Mouse (Mus musculus) 3T3-L1 (cell line): Measurements from ENCODE around the gene Ccnk.

Experiments used
- DNase-seq: peaks from one replicate; pipeline ENCODE4 v3.0.0-alpha.2; 2015; ENCODE audit warnings: low read depth, low spot score

The Ccnk gene

GRCm38 (mm10) chr12:108221712-108222111 lies 42.3 kb downstream of the Ccnk start:
- no peak for DNase-seq

- peak; percentile 91 for DNase-seq
Observed at GRCm38 (mm10) chr12:108223357-108223756, 44.0 kb downstream of the Ccnk start.

- DNase-seq = peak; percentile 29
Observed at GRCm38 (mm10) chr12:108225781-108226180, 46.4 kb downstream of the Ccnk start.

- no peak for DNase-seq
Observed at GRCm38 (mm10) chr12:108226216-108226615, 46.8 kb downstream of the Ccnk start.

- DNase-seq = no peak
Observed at GRCm38 (mm10) chr12:108226941-108227340, 47.6 kb downstream of the Ccnk start.

- no peak for DNase-seq
Observed at GRCm38 (mm10) chr12:108227527-108227926, 48.1 kb downstream of the Ccnk start.

GRCm38 (mm10) chr12:108230077-108230476 lies 50.7 kb downstream of the Ccnk start:
- DNase-seq = no peak

GRCm38 (mm10) chr12:108230821-108231794 lies 51.7 kb downstream of the Ccnk start:
- no peak for DNase-seq

- no peak for DNase-seq
Observed at GRCm38 (mm10) chr12:108231901-108232300, 52.5 kb downstream of the Ccnk start.

- no peak for DNase-seq
Observed at GRCm38 (mm10) chr12:108233736-108234135, 54.4 kb downstream of the Ccnk start.

GRCm38 (mm10) chr12:108234832-108235602 lies 55.6 kb downstream of the Ccnk start:
- DNase-seq = peak; percentile 36

GRCm38 (mm10) chr12:108235976-108236555 lies 56.7 kb downstream of the Ccnk start:
- DNase-seq = peak; percentile 24

- DNase-seq = no peak
Observed at GRCm38 (mm10) chr12:108237300-108238006, 58.1 kb downstream of the Ccnk start.

GRCm38 (mm10) chr12:108238395-108239035 lies 59.1 kb downstream of the Ccnk start:
- no peak for DNase-seq

- DNase-seq = peak; percentile 74
Observed at GRCm38 (mm10) chr12:108239441-108239840, 60.1 kb downstream of the Ccnk start.

GRCm38 (mm10) chr12:108240401-108240890 lies 61.1 kb downstream of the Ccnk start:
- DNase-seq = no peak

- no peak for DNase-seq
Observed at GRCm38 (mm10) chr12:108240953-108241588, 61.7 kb downstream of the Ccnk start.

- DNase-seq = no peak
Observed at GRCm38 (mm10) chr12:108241626-108242025, 62.2 kb downstream of the Ccnk start.

- DNase-seq = no peak
Observed at GRCm38 (mm10) chr12:108242243-108242745, 62.9 kb downstream of the Ccnk start.

GRCm38 (mm10) chr12:108244778-108245177 lies 65.4 kb downstream of the Ccnk start:
- DNase-seq = peak; percentile 69
